Mouse (Mus musculus) CD4-positive helper T cell, adult 2 months (primary cell): ENCODE measurements around the gene Mief2.

Experiments
- DNase-seq: peaks from one replicate; pipeline ENCODE4 v3.0.0-alpha.2; 2012; ENCODE audit warnings: low read depth, missing footprints, low spot score

Mief2 gene

GRCm38 (mm10) chr11:60728260-60728761 lies at the start of gene Mief2:
Mief2 (plus strand) TSS chr11:60728398.
- peak; percentile 96 for DNase-seq

DNA sequence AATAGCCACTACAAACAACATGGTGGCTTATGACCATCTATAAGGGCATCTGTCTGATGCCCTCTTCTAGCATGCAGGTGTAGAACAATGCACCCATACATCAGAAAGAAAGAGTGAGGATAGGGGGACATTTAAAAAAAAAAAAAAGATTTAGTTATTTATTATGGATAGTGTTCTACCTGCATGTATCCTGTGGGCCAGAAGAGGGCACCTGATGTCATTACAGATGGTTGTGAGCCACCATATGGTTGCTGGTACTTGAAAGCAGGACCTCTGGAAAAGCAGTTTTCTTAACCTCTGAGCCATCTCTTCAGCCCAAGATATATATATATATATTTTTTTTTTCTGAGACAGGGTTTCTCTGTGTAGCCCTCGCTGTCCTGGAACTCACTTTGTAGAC lies 32.0 kb upstream of the Mief2 start:
- peak; percentile 2 for DNase-seq

- DNase-seq, result peak; percentile 62
These were observed 30.6 kb upstream of the Mief2 start for GRCm38 (mm10) chr11:60697561-60697960.

GRCm38 (mm10) chr11:60698806-60699523 lies 29.2 kb upstream of the Mief2 start:
- no peak for DNase-seq

DNA sequence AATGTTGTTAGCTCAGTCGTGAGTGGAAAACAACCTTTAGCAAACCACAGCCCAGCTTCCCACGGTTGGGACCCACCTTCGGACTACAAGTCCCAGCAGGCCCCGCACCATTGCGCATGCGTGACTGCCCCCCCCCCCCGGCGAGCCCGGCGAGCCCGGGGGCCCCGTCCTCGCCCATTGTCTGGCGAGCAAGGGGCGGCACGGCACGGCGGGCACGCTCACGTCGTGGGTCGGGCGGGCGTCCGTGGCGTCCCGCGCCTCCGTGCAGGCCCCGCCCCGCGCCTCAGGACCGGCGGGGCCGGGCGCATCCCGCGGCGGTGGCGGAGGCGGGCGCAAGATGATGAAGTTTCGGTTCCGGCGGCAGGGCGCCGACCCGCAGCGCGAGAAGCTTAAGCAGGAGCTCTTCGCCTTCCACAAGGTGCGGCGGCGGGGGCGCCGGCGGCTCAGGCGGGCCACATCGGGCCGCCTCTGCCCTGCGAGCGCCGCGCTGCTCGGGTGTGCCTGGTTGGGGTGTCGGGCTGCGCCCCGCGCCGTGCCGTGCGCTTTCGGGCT lies 28.6 kb upstream of the Mief2 start, which contains the start of gene Llgl1:
Gene Llgl1 (plus strand): TSS at position 200 of the 552 bp plus-strand sequence.
- peak; percentile 93 for DNase-seq

- no peak for DNase-seq
These were observed 27.6 kb upstream of the Mief2 start for GRCm38 (mm10) chr11:60700320-60701185.

- DNase-seq, result no peak
These were observed 26.6 kb upstream of the Mief2 start for GRCm38 (mm10) chr11:60701611-60702010.

DNA sequence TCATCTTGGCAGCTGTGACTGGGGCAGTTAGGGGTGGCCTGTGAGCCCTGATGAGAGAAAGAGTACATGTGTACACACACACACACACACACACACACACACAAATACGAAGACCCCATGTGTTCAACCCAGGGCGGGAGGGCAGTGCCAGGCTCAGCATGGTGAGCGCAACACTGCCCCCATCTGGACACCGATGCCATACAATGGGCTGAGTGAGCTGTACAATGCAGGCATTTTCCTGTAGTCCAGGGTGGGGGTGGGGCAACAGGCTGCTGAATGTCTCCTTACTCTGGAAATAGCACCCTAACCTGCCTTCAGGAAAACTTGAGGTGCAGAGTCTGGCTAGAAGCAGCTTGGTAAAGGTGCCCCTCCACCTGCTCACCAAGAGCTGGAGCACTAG lies 25.1 kb upstream of the Mief2 start:
- peak; percentile 67 for DNase-seq

- DNase-seq, result no peak
These were observed 23.9 kb upstream of the Mief2 start for GRCm38 (mm10) chr11:60704023-60704880.

DNA sequence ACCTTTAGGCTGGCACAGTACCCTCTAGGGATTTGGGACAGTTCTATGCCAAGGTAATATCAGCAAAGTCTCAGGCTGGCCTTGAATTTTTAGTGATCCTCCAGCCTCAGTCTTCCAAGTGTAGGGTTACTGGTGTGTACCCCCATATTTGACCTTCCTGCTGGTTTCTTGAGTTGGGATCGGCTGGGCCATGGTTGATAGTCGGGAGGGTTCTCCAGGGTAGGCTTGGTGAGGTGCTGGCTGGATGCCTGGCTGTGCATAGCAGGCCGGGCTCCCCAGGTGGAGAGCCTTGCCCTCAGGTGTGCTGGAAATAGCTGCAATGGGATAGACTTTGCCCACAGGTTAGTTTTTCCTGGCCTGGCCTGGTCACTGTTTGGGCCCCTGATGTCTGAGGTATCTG lies 22.9 kb upstream of the Mief2 start:
- DNase-seq, result no peak

DNA sequence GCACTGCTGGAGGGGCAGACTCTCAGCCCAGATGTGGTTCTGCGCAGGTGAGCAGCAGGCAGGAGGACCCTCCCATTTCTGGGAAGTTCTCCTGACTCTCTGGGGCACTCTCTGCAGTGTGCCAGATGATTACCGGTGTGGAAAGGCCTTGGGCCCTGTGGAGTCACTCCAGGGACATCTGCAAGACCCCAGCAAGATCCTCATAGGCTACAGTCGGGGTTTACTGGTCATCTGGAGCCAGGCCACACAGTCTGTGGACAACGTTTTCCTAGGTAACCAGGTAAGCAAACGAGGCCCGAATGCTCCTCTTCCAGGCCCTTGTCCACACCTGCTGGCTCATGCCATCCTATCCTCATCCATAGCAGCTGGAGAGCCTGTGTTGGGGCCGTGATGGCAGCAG lies 22.1 kb upstream of the Mief2 start:
- no peak for DNase-seq

DNA sequence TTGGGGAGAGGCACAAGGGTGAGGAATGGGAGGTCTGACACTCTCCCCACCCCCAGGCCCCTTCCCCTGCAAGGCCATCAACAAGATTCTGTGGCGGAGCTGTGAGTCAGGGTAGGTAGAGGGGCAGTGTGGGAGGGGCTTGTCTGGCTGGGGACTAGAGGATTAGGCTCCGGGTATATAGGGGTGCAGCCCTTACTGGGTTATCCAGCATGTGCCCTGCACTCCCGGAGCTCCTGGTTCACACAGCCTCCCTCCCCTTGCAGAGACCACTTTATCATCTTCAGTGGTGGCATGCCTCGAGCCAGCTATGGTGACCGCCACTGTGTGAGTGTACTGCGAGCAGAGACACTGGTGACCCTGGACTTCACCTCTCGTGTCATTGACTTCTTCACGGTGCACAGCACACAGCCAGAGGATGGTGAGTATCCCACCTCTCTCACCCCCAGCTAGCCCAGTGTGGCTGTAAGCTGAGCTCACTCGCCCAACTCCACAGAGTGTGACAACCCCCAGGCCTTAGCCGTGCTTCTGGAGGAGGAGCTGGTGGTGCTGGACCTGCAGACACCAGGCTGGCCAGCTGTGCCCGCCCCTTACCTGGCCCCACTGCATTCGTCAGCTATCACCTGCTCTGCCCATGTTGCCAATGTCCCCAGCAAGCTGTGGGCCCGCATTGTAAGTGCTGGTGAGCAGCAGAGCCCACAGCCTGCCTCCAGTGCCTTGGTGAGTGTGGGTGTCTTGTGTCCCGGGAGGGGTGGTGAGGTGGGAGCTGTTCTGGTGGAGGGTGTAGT lies 21.3 kb upstream of the Mief2 start:
- no peak for DNase-seq

DNA sequence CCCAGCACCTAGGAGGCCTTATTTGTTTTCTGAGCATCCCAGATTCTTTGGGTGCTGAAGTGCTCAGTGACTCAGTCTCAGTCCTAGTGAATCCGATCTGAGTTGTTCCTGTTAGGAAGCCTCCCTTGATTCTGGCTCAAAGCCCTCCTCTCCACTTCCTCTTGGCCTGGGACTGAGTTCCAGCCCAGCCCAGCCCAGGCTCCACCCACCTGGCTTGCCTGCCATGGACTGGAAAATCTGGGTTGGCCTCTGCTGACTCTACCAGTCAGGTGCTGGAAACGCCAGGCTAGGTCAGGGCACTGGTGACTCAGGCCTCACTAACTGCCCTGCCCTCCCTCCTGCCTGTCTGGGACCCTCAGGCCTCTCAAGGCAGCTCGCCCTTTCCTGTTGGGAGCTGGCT lies 20.5 kb upstream of the Mief2 start:
- DNase-seq, result no peak

DNA sequence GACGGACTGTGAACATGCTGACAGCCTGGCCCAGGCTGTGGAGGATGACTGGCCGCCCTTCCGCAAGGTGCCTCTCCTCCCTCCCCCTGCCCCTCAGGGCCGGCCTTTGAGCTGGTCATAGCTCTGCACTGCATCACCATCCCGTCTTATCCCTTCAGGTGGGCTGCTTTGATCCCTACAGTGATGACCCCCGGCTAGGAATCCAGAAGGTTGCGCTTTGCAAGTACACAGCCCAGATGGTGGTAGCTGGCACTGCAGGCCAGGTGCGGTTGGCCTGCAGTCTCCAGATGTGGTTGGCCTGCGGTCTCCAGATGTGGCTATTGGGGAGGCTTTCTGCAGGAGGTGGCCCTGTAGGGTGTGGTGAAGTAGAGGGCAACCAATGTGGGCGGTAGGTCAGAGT lies 19.6 kb upstream of the Mief2 start:
- DNase-seq, result no peak

- DNase-seq, result no peak
These were observed 18.4 kb upstream of the Mief2 start for GRCm38 (mm10) chr11:60709481-60710465.

- no peak for DNase-seq
These were observed 17.0 kb upstream of the Mief2 start for GRCm38 (mm10) chr11:60711218-60711617.

DNA sequence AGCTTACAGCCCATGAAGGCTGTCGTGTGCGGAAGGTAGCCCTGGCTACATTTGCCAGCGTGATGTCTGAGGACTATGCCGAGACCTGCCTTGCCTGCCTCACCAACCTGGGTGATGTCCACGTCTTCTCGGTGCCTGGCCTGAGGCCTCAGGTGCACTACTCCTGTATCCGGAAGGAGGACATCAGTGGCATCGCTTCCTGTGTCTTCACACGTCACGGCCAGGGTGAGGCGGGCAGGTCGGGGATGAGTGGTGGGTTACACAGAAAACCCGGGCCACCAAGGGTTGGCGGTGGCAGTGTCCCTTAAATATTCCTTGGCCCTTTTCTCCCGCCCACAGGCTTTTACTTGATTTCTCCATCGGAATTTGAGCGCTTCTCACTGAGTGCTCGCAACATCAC lies 16.2 kb upstream of the Mief2 start:
- DNase-seq, result no peak

GRCm38 (mm10) chr11:60712639-60713255 lies 15.5 kb upstream of the Mief2 start:
- DNase-seq, result no peak

DNA sequence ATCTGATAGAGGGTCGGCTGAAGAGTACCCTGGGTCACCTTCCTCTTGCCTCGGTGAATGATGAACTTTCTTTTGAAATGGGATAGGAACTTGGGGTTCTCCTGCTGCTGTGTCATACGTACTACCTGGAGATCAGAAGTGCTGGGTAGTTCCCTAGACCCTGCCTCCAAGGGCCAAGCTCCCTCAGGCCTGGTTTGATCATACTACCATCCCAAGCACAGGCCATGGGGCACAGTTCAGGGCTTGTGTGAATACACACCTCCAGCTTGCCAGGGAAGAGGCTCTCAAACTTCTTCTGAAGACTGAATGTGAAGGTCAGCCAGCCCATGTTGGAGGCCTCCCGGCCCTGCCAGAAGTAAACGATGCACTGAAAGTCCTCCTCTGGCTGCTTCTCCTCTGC lies 12.4 kb upstream of the Mief2 start:
- DNase-seq, result no peak
